Mouse (Mus musculus) neural tube, embryonic 14.5 days (tissue): Measurements from ENCODE around the gene Atp6v1g1. TPM values are rescaled to one million over a fixed set of nuclear protein-coding genes. Genes with fewer than 3 reads are reported as not detected.

ENCODE experiments used
- ATAC-seq: fragments of 200-750 bp; cut with Nextera tagmentation; 2 replicates; pipeline ENCODE4 v1.8.0; 2017; ENCODE audit warnings: low read depth, mild to moderate bottlenecking, moderate TSS enrichment, moderate library complexity
- H3K27ac ChIP-seq: fragments of 300-500 bp; sonication (generic); 2 replicates; pipeline ENCODE4 v1.5.1; 2014; ENCODE audit warnings: low read depth, mild to moderate bottlenecking, control low read depth, low read length, moderate library complexity, mixed read lengths
- H3K27me3 ChIP-seq: fragments of 300-500 bp; sonication (generic); 2 replicates; pipeline ENCODE4 v1.6.1; 2014; ENCODE audit warnings: low read length; ENCODE audit not compliant: control insufficient read depth, insufficient read depth
- H3K36me3 ChIP-seq: fragments of 300-500 bp; sonication (generic); 2 replicates; pipeline ENCODE4 v1.6.1; 2014; ENCODE audit warnings: low read length, mixed read lengths; ENCODE audit not compliant: control insufficient read depth, insufficient read depth
- H3K4me1 ChIP-seq: fragments of 300-500 bp; sonication (generic); 2 replicates; pipeline ENCODE4 v1.6.1; 2014; ENCODE audit warnings: low read length; ENCODE audit not compliant: control insufficient read depth, insufficient read depth
- H3K4me2 ChIP-seq: fragments of 300-500 bp; sonication (generic); 2 replicates; pipeline ENCODE4 v1.6.1; 2014; ENCODE audit warnings: mild to moderate bottlenecking, low read depth, low read length, control low read depth
- H3K4me3 ChIP-seq: fragments of 300-500 bp; sonication (generic); 2 replicates; pipeline ENCODE4 v1.5.1; 2014; ENCODE audit warnings: low read depth, low read length, control low read depth, mixed read lengths
- H3K9ac ChIP-seq: fragments of 300-500 bp; sonication (generic); replicated peaks from 2 replicates; pipeline ENCODE4 v1.6.1; 2014; ENCODE audit warnings: low read depth, mild to moderate bottlenecking, control low read depth, low read length, mixed read lengths
- H3K9me3 ChIP-seq: fragments of 300-500 bp; sonication (generic); 2 replicates; pipeline ENCODE4 v1.6.1; 2016; ENCODE audit warnings: low read length; ENCODE audit not compliant: control insufficient read depth
- WGBS: fragments of 180-500 bp; shearing (Covaris S2); extraction: QIAGEN DNeasy Blood & Tissue Kit; methylation state at CpG from one replicate; pipeline ENCODE4 v1.1.7; 2014; 5-methylcytosine and 5-hydroxymethylcytosine counted together
- polyA plus RNA-seq: library from polyadenylated mRNA; unstranded; fragments of >200 nt; fragmentation: Nextera tagmentation; extraction: Ambion mirVana; gene quantifications from 2 replicates; pipeline ENCODE4 v1.2.1, GENCODE M21; 2014

Gene Atp6v1g1
- polyA plus RNA-seq, 1 experiment from 2014 or later = 431 TPM

DNA sequence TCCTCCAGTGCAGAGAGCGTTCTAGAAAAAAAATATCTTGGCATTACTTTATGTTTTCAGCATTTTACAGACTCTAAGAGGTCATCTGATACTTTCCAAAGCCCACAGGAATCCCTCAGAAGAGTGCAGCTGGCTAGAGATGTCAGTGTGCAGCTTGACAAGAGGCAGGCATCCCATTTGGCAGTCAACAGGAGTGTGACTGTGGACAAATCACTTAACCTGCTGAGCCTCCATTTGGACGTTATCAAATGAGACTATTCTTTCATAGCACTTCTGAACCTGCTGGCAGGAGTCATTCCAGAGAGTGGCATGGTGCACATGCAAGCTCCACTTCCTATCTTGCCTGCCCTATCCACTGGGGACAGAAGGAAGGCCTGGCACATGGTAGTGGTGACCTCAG lies 2.4 kb upstream of the Atp6v1g1 start:
- H3K36me3 ChIP-seq = no peaks in the 10 kb centered on the region
- 71% methylated on average over 2 of the region's 2 CpGs for WGBS
- H3K9ac ChIP-seq = no peak overlapping the region
- no peaks in the 10 kb centered on the region for H3K9me3 ChIP-seq
- peaks cover 21% of the 10 kb centered on the region for H3K4me1 ChIP-seq
- no peaks in the 10 kb centered on the region for H3K27me3 ChIP-seq
- H3K4me2 ChIP-seq = no peak overlapping the region
- no peak for ATAC-seq
- no peak overlapping the region for H3K4me3 ChIP-seq
- no peak overlapping the region for H3K27ac ChIP-seq

DNA sequence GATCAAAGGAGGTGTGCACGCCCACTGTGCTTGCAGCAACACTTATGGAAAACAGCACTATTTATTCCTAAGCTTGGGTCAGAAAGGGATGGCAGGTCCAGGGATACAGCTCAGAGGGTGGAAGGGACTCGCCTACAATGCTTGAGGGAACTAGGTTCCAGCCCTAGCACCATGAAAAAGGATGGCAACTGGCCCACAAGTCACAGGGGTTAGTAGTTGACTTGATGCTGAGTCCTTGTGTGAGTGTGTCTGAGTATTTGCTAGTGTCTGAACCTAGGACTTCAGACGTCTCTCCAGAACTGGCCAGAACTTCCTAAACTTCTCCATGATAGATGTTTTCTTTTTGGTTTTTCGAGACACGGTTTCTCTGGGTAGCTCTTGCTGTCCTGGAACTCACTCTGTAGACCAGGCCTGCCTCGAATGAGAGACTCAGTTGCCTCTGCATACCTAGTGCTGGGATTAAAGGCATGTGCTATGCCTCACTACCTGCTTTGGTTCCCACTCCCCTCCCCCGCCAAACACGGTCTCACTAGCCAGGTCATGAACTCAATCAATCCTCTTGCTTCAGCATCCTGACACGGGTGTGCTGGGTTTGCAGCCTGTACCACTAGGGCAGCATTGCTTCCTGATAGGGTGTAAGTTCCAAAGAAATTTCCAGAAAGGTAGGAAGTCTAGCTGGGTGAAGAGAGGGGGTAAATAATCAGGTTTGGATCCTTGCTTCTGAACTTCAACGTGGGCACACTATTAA lies 652 bp upstream of the Atp6v1g1 start:
- H3K36me3 ChIP-seq = peaks cover 3% of the 10 kb centered on the region
- peak overlapping the region; percentile 79 for H3K4me3 ChIP-seq
- no peaks in the 10 kb centered on the region for H3K27me3 ChIP-seq
- H3K4me1 ChIP-seq = peaks cover 21% of the 10 kb centered on the region
- 57% methylated on average over 10 of the region's 10 CpGs for WGBS
- H3K9me3 ChIP-seq = no peaks in the 10 kb centered on the region
- peak; percentile 68; the same call in 1 of the 2 replicates for ATAC-seq
- peak overlapping the region; percentile 87; the same call in 1 of the 2 replicates for H3K27ac ChIP-seq
- peak overlapping the region; percentile 80 for H3K4me2 ChIP-seq
- no peak overlapping the region for H3K9ac ChIP-seq

DNA sequence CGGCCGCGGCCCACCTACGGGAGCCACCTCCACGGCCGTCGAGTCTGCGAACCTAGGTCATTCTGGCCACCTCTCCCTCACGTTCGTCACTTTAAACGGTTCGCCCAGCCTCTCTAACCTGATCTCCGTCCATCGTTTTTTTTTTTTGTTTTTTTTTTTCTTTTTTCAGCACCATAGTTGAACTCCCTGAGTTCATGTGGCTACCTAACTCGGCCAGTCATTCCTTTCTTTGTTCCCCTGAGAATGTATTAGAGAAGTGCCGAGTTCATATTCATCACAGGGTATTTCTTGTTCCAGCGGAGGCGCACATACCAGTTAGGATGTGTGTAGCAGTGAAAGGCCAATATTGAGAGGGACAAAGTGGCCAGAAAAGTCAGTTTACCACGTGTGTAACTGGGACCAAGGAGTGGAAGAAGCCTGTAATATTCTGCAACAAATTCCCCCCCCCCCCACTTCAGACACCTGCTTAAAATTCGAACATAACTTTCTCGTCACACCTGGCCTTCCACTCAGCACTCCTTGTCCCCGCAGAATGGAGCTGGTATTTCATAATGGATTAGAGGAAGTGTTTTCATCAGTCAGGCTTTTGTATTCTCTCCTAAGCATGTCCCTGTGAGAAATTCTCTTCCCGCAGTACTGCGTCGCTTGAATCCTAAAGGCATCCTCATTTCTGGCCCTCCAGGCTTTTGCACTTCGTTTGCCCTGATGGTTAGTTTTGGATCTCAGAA lies 823 bp downstream of the Atp6v1g1 start:
- WGBS = 18% methylated on average over 26 of the region's 26 CpGs
- no peaks in the 10 kb centered on the region for H3K9me3 ChIP-seq
- peak overlapping the region; percentile 79 for H3K4me3 ChIP-seq
- ATAC-seq = no peak; the same call in 1 of the 2 replicates
- no peaks in the 10 kb centered on the region for H3K27me3 ChIP-seq
- H3K4me1 ChIP-seq = peaks cover 21% of the 10 kb centered on the region
- H3K9ac ChIP-seq = peak overlapping the region; percentile 90
- peak overlapping the region; percentile 87 for H3K27ac ChIP-seq
- H3K36me3 ChIP-seq = peaks cover 10% of the 10 kb centered on the region
- H3K4me2 ChIP-seq = peak overlapping the region; percentile 80

DNA sequence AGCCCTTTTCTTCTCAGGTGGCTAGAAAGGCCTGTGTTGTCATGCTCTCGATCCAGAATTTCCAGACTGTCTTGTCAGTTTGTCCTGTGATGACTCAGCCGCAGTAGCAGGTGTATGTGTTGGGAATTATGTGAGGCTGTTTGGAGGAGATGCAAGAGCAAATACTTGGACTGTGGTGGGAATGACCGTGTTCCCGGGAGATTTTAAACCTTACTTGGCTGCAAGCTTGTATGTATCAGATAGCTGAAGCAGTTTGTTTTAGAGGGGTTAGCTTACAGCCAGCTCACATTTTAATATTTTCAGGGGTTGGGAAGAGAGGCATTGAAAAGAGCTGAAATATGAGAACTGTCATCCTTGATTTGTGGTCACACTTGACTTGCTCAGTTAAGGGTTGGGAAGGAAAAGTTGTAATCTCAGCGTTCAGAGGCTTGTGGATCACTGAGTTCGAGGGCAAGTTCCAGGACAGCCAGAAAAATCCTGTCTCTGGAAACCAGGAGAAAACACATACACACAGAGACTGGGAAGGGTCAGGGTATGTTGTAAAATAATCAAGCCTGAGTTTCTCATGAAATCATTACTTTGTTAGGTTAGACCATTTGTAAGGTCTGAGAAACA lies 2.0 kb downstream of the Atp6v1g1 start:
- peaks cover 16% of the 10 kb centered on the region for H3K36me3 ChIP-seq
- H3K27ac ChIP-seq = no peak overlapping the region
- 85% methylated on average over 6 of the region's 6 CpGs for WGBS
- no peak for ATAC-seq
- H3K4me2 ChIP-seq = peak overlapping the region; percentile 80
- H3K9me3 ChIP-seq = no peaks in the 10 kb centered on the region
- H3K27me3 ChIP-seq = no peaks in the 10 kb centered on the region
- H3K4me3 ChIP-seq = no peak overlapping the region
- no peak overlapping the region for H3K9ac ChIP-seq
- H3K4me1 ChIP-seq = peaks cover 21% of the 10 kb centered on the region

DNA sequence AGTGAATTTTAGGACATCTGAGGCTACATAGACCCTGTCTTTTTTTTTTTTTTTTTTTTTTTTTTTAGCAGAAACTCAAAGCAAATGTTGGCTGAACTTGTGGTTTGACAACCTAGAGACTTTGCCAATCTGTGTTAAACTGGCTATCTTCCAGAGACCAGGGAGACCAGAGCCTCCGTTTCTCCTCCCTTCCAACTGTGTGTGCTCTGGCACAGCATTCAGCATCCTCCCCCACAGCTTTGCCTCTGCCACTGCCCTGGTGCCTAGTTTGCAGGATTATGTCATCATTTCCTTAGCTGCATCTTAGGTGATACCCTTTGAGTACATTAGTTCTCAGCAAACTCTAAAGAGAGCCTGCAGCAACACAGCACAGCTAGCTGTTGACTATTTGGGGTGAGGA lies 3.2 kb downstream of the Atp6v1g1 start:
- WGBS = 88% methylated on average over 1 of the region's 1 CpGs
- Histone ChIP-seq H3K36me3 (peaks cover 29% of the 10 kb centered on the region), H3K4me1 (peaks cover 21% of the 10 kb centered on the region), H3K4me3 (no peak overlapping the region), H3K27ac (no peak overlapping the region), H3K9ac (no peak overlapping the region), H3K4me2 (no peak overlapping the region), H3K9me3 (no peaks in the 10 kb centered on the region), H3K27me3 (no peaks in the 10 kb centered on the region)
- no peak for ATAC-seq

DNA sequence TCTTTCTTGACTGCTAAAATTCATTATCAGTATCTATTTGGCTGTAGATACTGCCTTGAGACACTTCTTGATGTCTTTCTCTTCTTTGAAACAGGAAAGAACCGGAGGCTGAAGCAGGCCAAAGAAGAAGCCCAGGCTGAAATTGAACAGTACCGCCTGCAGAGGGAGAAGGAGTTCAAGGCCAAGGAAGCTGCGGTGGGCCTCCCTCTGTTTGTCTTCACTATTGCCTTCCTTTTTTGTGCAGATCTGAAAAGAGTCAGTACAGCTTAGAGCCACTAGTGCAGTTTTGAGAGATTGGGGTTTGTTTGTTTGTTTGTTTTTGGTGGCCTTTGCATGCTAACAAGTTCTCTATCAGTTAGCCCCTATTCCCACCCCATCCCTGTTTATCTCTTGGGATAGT lies 3.9 kb downstream of the Atp6v1g1 start:
- Histone ChIP-seq H3K4me3 (no peak overlapping the region), H3K4me2 (no peak overlapping the region), H3K36me3 (peaks cover 32% of the 10 kb centered on the region), H3K27ac (no peak overlapping the region), H3K4me1 (peaks cover 21% of the 10 kb centered on the region), H3K9ac (no peak overlapping the region), H3K9me3 (no peaks in the 10 kb centered on the region), H3K27me3 (no peaks in the 10 kb centered on the region)
- 86% methylated on average over 3 of the region's 3 CpGs for WGBS
- no peak for ATAC-seq

DNA sequence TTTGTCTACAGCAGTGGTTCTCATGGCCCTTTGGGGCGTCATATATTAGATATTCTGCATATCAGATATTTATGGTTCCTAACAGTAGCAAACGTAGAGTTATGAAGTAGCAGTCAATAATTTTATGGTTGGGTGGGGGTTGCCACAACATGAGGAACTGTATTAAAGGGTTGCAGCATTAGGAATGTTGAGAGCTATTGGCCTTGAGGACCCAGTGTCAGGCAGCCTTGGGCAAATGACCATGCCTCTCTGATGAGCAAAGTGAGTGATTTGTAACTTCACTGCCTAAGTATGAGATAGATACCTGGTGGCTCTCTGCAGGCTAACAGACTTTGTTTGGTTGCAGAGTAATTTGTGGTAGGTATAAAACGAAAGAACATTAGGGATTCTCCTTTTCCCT lies 6.3 kb downstream of the Atp6v1g1 start:
- peaks cover 32% of the 10 kb centered on the region for H3K36me3 ChIP-seq

DNA sequence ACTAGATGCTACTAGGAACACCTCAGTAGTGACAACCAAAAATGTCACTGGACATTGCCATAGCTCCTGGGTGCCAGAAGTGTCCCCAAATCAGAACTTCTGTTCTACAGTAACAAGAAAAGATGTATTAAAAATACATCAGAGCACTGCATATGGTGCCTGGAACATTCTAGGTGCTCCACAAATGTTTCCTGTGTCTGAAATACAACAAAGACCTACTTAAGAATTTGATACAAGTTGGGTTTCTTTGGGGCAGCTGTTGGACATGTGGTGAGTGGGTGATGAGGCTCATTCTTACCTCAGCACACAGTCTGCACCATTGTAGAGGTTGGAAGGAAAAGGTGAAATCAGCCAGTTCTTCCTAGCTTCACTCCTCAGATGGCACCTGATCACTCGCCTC lies 8.3 kb downstream of the Atp6v1g1 start:
- WGBS = 95% methylated on average over 1 of the region's 1 CpGs
- Histone ChIP-seq H3K27me3 (no peaks in the 10 kb centered on the region), H3K4me1 (0 out of 2 replicates have a peak, but pooled peaks cover 2% of the 10 kb centered on the region), H3K9me3 (no peaks in the 10 kb centered on the region), H3K4me3 (no peak overlapping the region), H3K4me2 (no peak overlapping the region), H3K27ac (no peak overlapping the region), H3K9ac (no peak overlapping the region), H3K36me3 (peaks cover 32% of the 10 kb centered on the region)
- ATAC-seq = no peak

More for the DNA sequence above, 6.3 kb downstream of the Atp6v1g1 start:
- Histone ChIP-seq H3K9me3 (no peaks in the 10 kb centered on the region), H3K27me3 (no peaks in the 10 kb centered on the region), H3K4me3 (no peak overlapping the region), H3K27ac (no peak overlapping the region), H3K4me1 (peaks cover 11% of the 10 kb centered on the region), H3K4me2 (no peak overlapping the region), H3K9ac (no peak overlapping the region)
- WGBS = 92% methylated on average over 3 of the region's 3 CpGs
- no peak for ATAC-seq
